Mouse (Mus musculus) gastrocnemius, adult 8-10 months (tissue): Measurements from ENCODE around the gene Syn2. TPM values are rescaled to one million over a fixed set of nuclear protein-coding genes. Genes with fewer than 3 reads are reported as not detected.

ENCODE experiments used
- DNase-seq, 2 experiments: peaks; one replicate each; pipeline ENCODE4 v3.0.0; 2022; ENCODE audit warnings: low spot score in 2 of 2
- microRNA-seq: library from miRNA; unstranded; fragments of <30 nt; microRNA quantifications from one replicate; pipeline ENCODE4 v1.2.0, GENCODE M21; 2022
- total RNA-seq, 4 experiments: library from RNA; stranded (reverse); gene quantifications; 2 replicates each; pipeline ENCODE4 v1.2.4; 2022

The Syn2 gene
- total RNA-seq, 4 experiments from 2014 or later: 0.13 to 0.70 (median 0.58) TPM

GRCm38 (mm10) chr6:115290561-115290960, 155.9 kb downstream of the Syn2 start:
- no peak for DNase-seq

GRCm38 (mm10) chr6:115291068-115291467, 156.4 kb downstream of the Syn2 start:
- DNase-seq: no peak

- no peak for DNase-seq
Measured at GRCm38 (mm10) chr6:115291823-115292222, 157.1 kb downstream of the Syn2 start.

- no peak for DNase-seq
Measured at GRCm38 (mm10) chr6:115292621-115293020, 157.9 kb downstream of the Syn2 start.

GRCm38 (mm10) chr6:115293877-115294276, 159.2 kb downstream of the Syn2 start:
- no peak for DNase-seq

GRCm38 (mm10) chr6:115307134-115307533, 172.4 kb downstream of the Syn2 start:
- no peak for DNase-seq

- no peak for DNase-seq
Measured at GRCm38 (mm10) chr6:115312780-115313179, 178.1 kb downstream of the Syn2 start.

GRCm38 (mm10) chr6:115313235-115313738, 178.6 kb downstream of the Syn2 start:
- no peak for DNase-seq

GRCm38 (mm10) chr6:115313910-115314309, 179.2 kb downstream of the Syn2 start:
- DNase-seq: no peak

- DNase-seq: no peak
Measured at GRCm38 (mm10) chr6:115315770-115316169, 181.1 kb downstream of the Syn2 start.

GRCm38 (mm10) chr6:115316811-115317221, 182.1 kb downstream of the Syn2 start:
- DNase-seq: no peak

GRCm38 (mm10) chr6:115318811-115319210, 184.1 kb downstream of the Syn2 start:
- DNase-seq: no peak

- no peak for DNase-seq
Measured at GRCm38 (mm10) chr6:115319686-115320085, 185.0 kb downstream of the Syn2 start.

- DNase-seq: no peak
Measured at GRCm38 (mm10) chr6:115320927-115321714, 186.4 kb downstream of the Syn2 start.

GRCm38 (mm10) chr6:115321883-115322351, 187.2 kb downstream of the Syn2 start:
- no peak for DNase-seq

GRCm38 (mm10) chr6:115322956-115323355, 188.3 kb downstream of the Syn2 start:
- no peak for DNase-seq

GRCm38 (mm10) chr6:115330964-115331363, 196.3 kb downstream of the Syn2 start:
- no peak for DNase-seq

Small RNA genes lying within 50 kb of the gene (microRNA-seq; reads per million reads assigned to microRNA genes)
- gene Gm24767: not detected

Other genes with a start within 250 kb of the Syn2 start
- 10 to 100 TPM; 17.5 to 30.1 (median 21.6) TPM for gene Vgll4, start 164.9 kb upstream of the Syn2 start, total RNA-seq
- 1 to 10 TPM; 6.8 to 8.8 (median 7.6) TPM for gene Tamm41, start 97.0 kb upstream of the Syn2 start, total RNA-seq
- gene Gm17482, start 92.4 kb downstream of the Syn2 start, total RNA-seq: not detected
- 10 to 100 TPM in 3 of 4 experiments, 1 to 10 TPM in 1; 6.5 to 19.5 (median 15.6) TPM for gene Timp4, start 117.3 kb downstream of the Syn2 start, total RNA-seq
- 1 to 10 TPM; 1.4 to 5.1 (median 3.0) TPM for gene Pparg, start 226.0 kb downstream of the Syn2 start, total RNA-seq